Mouse (Mus musculus): ENCODE measurements around the gene Slc2a13.

Gene Slc2a13

DNA sequence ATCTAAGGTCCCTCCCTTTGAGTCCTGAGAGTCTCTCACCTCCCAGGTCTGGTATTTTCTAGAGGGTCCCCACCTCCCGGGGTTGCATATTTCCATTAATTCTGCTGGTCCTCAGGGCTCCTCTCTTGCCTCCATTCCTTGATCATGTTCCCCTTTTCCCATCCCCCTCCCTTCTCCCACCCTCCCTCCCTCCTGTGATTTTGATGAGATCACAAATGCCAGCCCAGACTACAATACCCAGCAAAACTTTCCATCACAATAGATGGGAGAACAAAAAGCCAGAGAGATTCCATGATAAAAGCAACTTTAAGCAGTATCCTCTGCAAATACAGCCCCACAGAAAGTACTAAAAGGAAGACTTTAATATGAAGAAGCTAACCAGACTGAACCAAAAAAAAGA lies 309.1 kb downstream of the Slc2a13 start:
- DNase-seq (ENCODE audit: low spot score): no peak

DNA sequence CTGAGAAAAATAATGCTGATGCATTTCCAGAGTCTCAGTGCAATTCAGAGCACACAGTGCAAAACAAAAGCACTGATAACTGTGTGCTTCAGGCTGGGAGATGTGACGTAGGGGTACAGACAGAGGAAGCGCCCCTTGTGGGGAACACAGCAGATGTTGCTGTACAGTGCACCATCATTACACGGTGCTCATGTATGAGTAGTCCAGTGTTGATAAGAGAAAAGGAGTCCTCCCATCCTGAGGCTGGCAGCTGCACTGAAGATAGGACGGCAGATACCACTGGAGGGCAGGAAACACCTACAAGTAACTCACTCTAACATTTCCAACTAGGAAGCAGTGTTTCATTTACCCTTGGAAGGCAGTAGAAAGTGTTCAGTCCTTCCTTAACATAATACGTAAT lies 312.5 kb downstream of the Slc2a13 start:
- no peak for DNase-seq (ENCODE audit: low spot score)

DNA sequence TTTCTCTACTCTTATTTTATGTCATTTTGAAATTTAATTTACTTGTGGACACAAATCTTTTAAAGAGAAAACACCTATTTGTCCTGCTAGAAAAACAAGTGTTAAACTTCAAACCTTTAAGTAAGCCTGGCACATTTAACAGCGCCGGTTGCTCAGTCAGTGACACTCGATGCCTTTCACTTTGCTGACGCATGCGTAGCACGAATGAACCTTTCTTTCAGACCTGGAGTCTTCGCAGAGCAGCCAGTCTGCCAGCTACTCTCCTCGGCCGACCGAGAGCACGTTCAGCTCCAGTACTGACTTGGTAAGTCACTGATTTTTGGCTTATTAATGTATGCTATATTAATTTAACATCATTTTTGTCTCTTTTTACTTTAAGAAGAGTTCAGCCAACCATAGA lies 315.9 kb downstream of the Slc2a13 start:
- DNase-seq (ENCODE audit: low spot score): no peak

DNA sequence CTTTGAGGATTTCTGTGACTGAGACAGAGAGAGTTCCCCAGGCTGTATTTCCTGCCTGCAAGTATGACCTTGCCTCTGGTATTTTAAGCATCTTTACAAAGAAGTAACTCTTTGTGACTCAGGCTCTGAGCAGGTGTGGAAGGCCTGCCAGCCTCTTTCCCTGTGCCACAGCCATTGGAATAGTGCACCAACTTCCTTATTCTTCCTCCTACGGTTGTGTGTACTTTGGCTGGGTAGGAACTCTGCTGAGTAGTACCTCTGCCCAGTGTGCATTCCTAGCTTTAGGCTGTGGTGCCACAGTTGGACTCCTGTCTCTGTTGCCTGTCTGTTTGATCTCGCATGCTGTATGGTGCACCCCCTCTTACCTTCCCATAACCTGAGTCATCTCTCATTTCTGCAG lies 317.8 kb downstream of the Slc2a13 start:
- DNase-seq (ENCODE audit: low spot score): no peak

DNA sequence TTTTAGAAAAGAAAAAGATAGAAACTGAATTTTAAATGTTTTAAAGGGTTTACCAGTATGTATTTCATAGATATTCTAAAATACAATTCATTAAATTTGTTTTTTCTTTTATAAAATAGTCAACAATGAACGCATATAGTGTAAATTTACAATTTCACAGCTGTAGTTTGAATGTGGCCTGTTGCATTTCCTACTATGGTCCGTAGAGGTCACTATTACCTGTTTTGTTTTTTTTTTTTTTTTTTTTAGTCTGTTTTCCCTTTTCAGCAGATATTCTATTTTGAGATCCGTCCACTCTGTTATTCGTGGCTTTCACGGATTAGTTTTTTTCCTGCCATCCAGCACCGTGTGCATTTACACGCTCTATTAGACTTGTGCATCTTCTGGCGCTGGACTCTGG lies 320.1 kb downstream of the Slc2a13 start:
- no peak for DNase-seq (ENCODE audit: low spot score)

DNA sequence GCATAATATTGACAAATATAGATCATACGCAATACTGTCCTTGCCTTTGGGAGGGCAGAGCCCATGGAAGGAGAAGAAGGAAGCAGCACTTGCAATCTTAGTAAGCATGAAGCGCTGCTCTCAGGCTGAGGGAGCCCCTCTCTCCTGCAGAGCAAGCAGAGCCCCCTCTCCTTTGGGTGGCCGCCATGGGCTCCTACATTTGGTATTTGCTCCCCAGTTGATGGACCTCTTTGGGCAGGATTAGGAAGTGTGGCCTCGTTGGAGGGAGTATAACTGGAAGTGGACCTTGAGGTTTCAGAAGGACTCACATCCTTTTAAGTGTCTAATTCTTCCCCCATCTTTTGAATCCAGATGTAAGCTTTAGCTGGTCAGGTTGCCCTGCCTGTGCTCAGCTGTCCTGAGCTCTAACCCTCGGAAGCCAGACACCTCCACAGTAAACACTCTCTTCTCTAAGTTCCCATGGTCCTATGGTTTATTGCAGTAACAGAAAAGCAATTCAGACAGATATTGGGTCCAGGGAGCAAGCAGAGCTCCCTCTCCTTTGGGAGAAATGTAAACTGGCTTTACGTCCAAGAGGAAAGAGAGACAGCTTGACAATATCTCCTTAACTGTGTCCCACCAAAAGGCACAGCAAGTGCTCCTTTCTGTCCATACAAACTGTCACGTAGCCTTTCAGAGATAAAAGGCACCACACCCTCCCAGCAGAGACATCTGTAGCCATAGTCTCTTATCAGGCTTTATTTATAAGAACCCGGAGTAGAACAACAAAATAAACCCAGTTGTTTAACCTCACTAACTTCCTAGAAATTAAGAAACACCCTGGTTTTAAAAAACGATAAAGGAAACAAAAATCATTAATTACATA lies 321.3 kb downstream of the Slc2a13 start:
- no peak for DNase-seq (ENCODE audit: low spot score)

DNA sequence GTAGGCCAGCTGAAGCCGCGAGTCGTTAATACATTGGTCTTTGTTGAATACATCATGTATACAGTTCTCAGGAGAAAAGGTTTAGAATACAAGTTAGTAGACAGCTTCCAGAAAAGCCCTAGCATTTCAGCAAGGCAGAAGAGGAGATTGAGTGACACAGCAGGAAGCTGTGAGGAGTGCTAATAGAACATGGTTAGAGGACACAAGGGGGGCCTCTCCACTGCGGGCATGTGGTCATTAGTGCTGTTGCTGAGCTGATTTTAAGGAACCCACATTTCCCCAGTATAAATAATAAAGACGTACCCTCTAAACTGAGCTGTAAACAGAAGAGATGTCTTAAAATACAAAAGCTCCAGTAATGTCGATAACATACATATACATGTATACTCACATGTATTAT lies 322.2 kb downstream of the Slc2a13 start:
- DNase-seq (ENCODE audit: low spot score): no peak

DNA sequence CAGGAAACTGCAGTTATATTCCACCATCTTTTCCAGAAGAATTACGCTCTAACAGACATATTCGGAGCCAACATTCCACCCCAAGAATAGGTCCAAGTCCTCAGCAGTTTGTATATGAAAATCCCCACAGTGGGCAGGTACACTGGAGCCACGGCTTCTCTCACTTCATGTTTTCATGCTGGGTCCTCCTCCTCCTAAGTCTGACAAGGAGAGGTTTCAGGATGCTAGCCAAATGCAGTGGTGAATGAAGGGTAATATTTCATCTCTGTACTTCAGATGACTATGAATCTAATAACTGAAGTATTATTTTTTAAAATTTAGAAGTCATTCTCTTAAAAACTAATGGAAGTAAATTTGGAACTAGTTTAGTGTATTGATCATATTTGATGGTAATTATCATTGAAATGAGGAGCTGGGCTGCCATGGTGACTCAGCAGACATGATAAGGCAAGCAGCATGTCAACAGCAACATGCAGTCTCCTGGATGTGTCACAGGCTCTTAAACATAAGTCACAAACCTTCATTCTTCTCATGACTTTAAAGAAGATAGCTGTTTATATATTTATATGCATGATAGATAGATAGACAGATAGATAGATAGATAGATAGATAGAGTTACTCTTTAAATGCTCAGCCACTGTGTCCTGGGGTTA lies 332.3 kb downstream of the Slc2a13 start:
- no peak for DNase-seq (ENCODE audit: low spot score)

DNA sequence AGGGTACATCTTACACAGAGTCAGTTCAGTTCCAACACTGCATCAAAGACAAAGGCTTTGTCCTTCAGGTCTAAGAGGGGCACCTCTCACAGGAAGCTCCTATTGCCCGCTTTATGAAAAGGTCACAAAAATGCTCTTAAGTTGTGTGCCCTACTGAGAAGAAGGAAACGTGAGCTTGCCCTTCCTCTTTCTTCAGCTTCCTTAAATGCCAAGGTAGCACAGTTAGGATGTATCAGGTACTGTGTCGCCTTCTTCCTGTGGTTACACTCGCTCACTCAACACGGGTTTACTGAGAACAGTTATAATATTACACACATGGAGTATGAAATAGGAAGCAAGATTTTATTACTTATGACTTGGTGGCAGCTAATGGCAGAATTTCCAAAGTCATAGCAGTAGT lies 335.8 kb downstream of the Slc2a13 start:
- no peak for DNase-seq (ENCODE audit: low spot score)
